In genomic region chr16:28562847-28563246, GRCm38 (mm10) we compare ENCODE assay signal across 13 mouse cellular contexts.
"Had no signal": no experiment of that assay in that cellular context is flagged by ENCODE, and none has a peak within 500 bp of the region (broad histone marks: within the 10 kb centered on the region; RNA-seq: fewer than 3 reads in every experiment).

No protein-coding gene starts in this region.

- ATAC-seq: hindbrain, embryonic 16.5 days; inflammation-experienced regulatory T-cells, adult 6 months; intestine, postnatal 0 days had no signal

- DNase-seq: kidney, adult 8-10 months; kidney, postnatal 25 days; lung, embryonic 14.5 days; lung, postnatal 10 days; lung, postnatal 4 days; midbrain, embryonic 14.5 days; right cerebral cortex, postnatal 25 days; spleen, adult 18-20 months; thymus, adult 2 months; thymus, postnatal 25 days had no signal
